Mouse (Mus musculus) cerebellum, adult 18-20 months (tissue): ENCODE data around the gene Gse1.
A peak's percentile ranks its signal among the peaks of the same experiment; 100 is the strongest.

ENCODE experiments used
- DNase-seq, 2 experiments: peaks; one replicate each; pipeline ENCODE4 v3.0.0; 2021

Gene Gse1

GRCm38 (mm10) chr8:120227891-120228591 is at the start of gene Gse1:
TSS of gene Gse1 (plus strand) at chr8:120228456.
- peak; percentile 77 to 87 for DNase-seq

- DNase-seq: peak; percentile 89 to 93
Observed at GRCm38 (mm10) chr8:120179027-120179431, 49.2 kb upstream of the Gse1 start.

- DNase-seq: no peak
Observed at GRCm38 (mm10) chr8:120180445-120180970, 47.7 kb upstream of the Gse1 start.

- no peak for DNase-seq
Observed at GRCm38 (mm10) chr8:120181274-120181673, 47.0 kb upstream of the Gse1 start.

- no peak for DNase-seq
Observed at GRCm38 (mm10) chr8:120181861-120182414, 46.3 kb upstream of the Gse1 start.

- DNase-seq: no peak
Observed at GRCm38 (mm10) chr8:120184366-120184765, 43.9 kb upstream of the Gse1 start.

GRCm38 (mm10) chr8:120184850-120185792 is 43.1 kb upstream of the Gse1 start:
- DNase-seq: no peak

- no peak for DNase-seq
Observed at GRCm38 (mm10) chr8:120186454-120186853, 41.8 kb upstream of the Gse1 start.

- DNase-seq: no peak
Observed at GRCm38 (mm10) chr8:120188510-120188909, 39.7 kb upstream of the Gse1 start.

GRCm38 (mm10) chr8:120189440-120189839 is 38.8 kb upstream of the Gse1 start:
- no peak for DNase-seq

- peak in 1 of 2 experiments; percentile 44 for DNase-seq
Observed at GRCm38 (mm10) chr8:120190107-120190809, 38.0 kb upstream of the Gse1 start.

- peak; percentile 88 to 89 for DNase-seq
Observed at GRCm38 (mm10) chr8:120190810-120191413, 37.3 kb upstream of the Gse1 start.

- DNase-seq: no peak
Observed at GRCm38 (mm10) chr8:120191633-120192032, 36.6 kb upstream of the Gse1 start.

- DNase-seq: no peak
Observed at GRCm38 (mm10) chr8:120192118-120192517, 36.1 kb upstream of the Gse1 start.

GRCm38 (mm10) chr8:120201351-120201750 is 26.9 kb upstream of the Gse1 start:
- no peak for DNase-seq

- DNase-seq: no peak
Observed at GRCm38 (mm10) chr8:120202546-120202945, 25.7 kb upstream of the Gse1 start.

GRCm38 (mm10) chr8:120204736-120205360 is 23.4 kb upstream of the Gse1 start:
- no peak for DNase-seq

- DNase-seq: no peak
Observed at GRCm38 (mm10) chr8:120205916-120206315, 22.3 kb upstream of the Gse1 start.

GRCm38 (mm10) chr8:120207364-120207763 is 20.9 kb upstream of the Gse1 start:
- DNase-seq: no peak

GRCm38 (mm10) chr8:120208113-120208512 is 20.1 kb upstream of the Gse1 start:
- no peak for DNase-seq

- DNase-seq: no peak
Observed at GRCm38 (mm10) chr8:120211345-120211744, 16.9 kb upstream of the Gse1 start.

GRCm38 (mm10) chr8:120212596-120212995 is 15.7 kb upstream of the Gse1 start:
- no peak for DNase-seq
